Mouse (Mus musculus) erythroblast, embryonic 14.5 days (primary cell): ENCODE measurements around the gene Gck.

Experiments used
- GATA1 ChIP-seq: IDR thresholded peaks from 2 replicates; pipeline ENCODE4 v1.6.1; 2012; ENCODE audit warnings: low read length, inconsistent platforms, mixed read lengths
- TAL1 ChIP-seq: IDR thresholded peaks from 3 replicates; pipeline ENCODE4 v1.6.1; 2012; ENCODE audit warnings: low read length, inconsistent platforms, mixed read lengths

GRCm38 (mm10) chr11:5989954-5990593 lies 40.2 kb upstream of the Gck start:
- TF ChIP-seq TAL1 (no peak), GATA1 (no peak)
